22 mouse cellular contexts compared by ENCODE assay signal in the genomic region with DNA sequence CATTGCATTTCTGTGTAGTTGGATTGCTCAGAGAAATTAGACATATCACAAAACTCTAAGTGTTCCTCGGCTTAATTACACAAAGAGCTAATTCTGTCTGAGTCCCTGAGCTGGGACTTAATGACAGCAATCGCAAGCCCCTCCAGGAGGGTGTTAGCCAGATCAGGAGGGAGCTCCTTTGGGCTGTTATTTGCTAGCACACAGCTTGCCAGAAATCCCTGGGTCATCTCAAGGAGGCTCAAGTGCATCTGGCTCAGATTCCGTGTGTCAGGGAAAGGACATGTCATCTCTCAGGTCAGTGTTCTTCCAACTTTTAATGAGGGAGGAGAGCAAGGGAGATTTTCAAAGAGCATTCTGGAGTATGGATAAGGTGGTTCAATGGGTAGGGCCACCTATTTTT.
DNase-seq lines count a peak whose midpoint lies in the region; ATAC-seq lines count a peak whose summit lies in the region.
"Had no signal": no experiment of that assay in that cellular context is flagged by ENCODE, and none has a peak within 500 bp of the region (broad histone marks: within the 10 kb centered on the region; RNA-seq: fewer than 3 reads in every experiment).

No protein-coding gene starts in this region.

- no peaks in the 10 kb centered on the region for H3K36me3 ChIP-seq in heart, embryonic 11.5 days (ENCODE audit: control insufficient read depth, insufficient read depth, low read length)
- no peaks in the 10 kb centered on the region for H3K36me3 ChIP-seq in neural tube, embryonic 13.5 days
- H3K36me3 ChIP-seq in heart, embryonic 16.5 days (ENCODE audit: control insufficient read depth, insufficient read depth), result no peaks in the 10 kb centered on the region
- no peaks in the 10 kb centered on the region for H3K36me3 ChIP-seq in neural tube, embryonic 15.5 days
- H3K36me3 ChIP-seq: kidney, embryonic 15.5 days; stomach, embryonic 15.5 days had no signal

- H3K27me3 ChIP-seq in heart, embryonic 11.5 days (ENCODE audit: control insufficient read depth, insufficient read depth, low read length), result no peaks in the 10 kb centered on the region
- H3K27me3 ChIP-seq in neural tube, embryonic 13.5 days, result no peaks in the 10 kb centered on the region
- no peaks in the 10 kb centered on the region for H3K27me3 ChIP-seq in heart, embryonic 16.5 days (ENCODE audit: control insufficient read depth, insufficient read depth, low read length)
- H3K27me3 ChIP-seq in neural tube, embryonic 15.5 days (replicated peaks), result no peaks in the 10 kb centered on the region
- H3K27me3 ChIP-seq: kidney, embryonic 15.5 days; megakaryocyte, embryonic 14.5 days; stomach, embryonic 15.5 days had no signal

- no peak overlapping the region for H3K9ac ChIP-seq in heart, embryonic 11.5 days (ENCODE audit: low read depth, low read length)
- no peak overlapping the region for H3K9ac ChIP-seq in neural tube, embryonic 13.5 days
- H3K9ac ChIP-seq in heart, embryonic 16.5 days (ENCODE audit: low read length), result no peak overlapping the region
- no peak overlapping the region for H3K9ac ChIP-seq in neural tube, embryonic 15.5 days (replicated peaks)
- H3K9ac ChIP-seq: kidney, embryonic 15.5 days; stomach, embryonic 15.5 days had no signal

- no peaks in the 10 kb centered on the region for H3K9me3 ChIP-seq in heart, embryonic 11.5 days (replicated peaks; ENCODE audit: control insufficient read depth, low read length)
- H3K9me3 ChIP-seq in neural tube, embryonic 13.5 days, result no peaks in the 10 kb centered on the region
- H3K9me3 ChIP-seq in heart, embryonic 16.5 days (replicated peaks; ENCODE audit: control insufficient read depth, low read length), result no peaks in the 10 kb centered on the region
- no peaks in the 10 kb centered on the region for H3K9me3 ChIP-seq in neural tube, embryonic 15.5 days (replicated peaks)
- H3K9me3 ChIP-seq: kidney, embryonic 15.5 days; stomach, embryonic 15.5 days had no signal

- H3K4me2 ChIP-seq in heart, embryonic 11.5 days, result no peak overlapping the region
- no peak overlapping the region for H3K4me2 ChIP-seq in neural tube, embryonic 13.5 days
- no peak overlapping the region for H3K4me2 ChIP-seq in heart, embryonic 16.5 days (ENCODE audit: low read depth, low read length)
- H3K4me2 ChIP-seq in neural tube, embryonic 15.5 days, result peak overlapping the region; percentile 21; the same call in 1 of the 2 replicates
- H3K4me2 ChIP-seq: kidney, embryonic 15.5 days; liver, embryonic 11.5 days; stomach, embryonic 15.5 days had no signal

- no peak for ATAC-seq in heart, embryonic 11.5 days (replicated peaks; ENCODE audit: insufficient number of reproducible peaks, low FRiP score, low TSS enrichment)
- ATAC-seq in neural tube, embryonic 13.5 days (ENCODE audit: low read depth), result no peak
- peak; percentile 40; the same call in 1 of the 2 replicates for ATAC-seq in heart, embryonic 16.5 days (replicated peaks; ENCODE audit: extremely low read depth, insufficient read depth, low FRiP score)
- no peak for ATAC-seq in neural tube, embryonic 15.5 days (ENCODE audit: low FRiP score)
- ATAC-seq in erythroblast, adult 5-6 weeks (replicated peaks; ENCODE audit: low FRiP score, poor library complexity, severe bottlenecking), result no peak
- ATAC-seq in granulocyte monocyte progenitor cell, adult 5-6 weeks (replicated peaks; ENCODE audit: poor library complexity, severe bottlenecking), result no peak
- ATAC-seq: intestine, embryonic 16.5 days had no signal

- DNase-seq in heart, adult 8-10 months (ENCODE audit: low spot score), result peak; percentile 50
- DNase-seq in neural tube, embryonic 10.5 days (ENCODE audit: extremely low spot score, low spot score), result no peak
- DNase-seq: adrenal gland, adult 2 months; cerebellum, adult 8-10 months; gastrocnemius, adult 2 months; kidney, postnatal 4 days; layer of hippocampus, adult 9-11 months; lung, adult 18-20 months; right cerebral cortex, postnatal 25 days; thymus, adult 2 months had no signal

- no peak overlapping the region for H3K4me3 ChIP-seq in heart, embryonic 11.5 days (ENCODE audit: low read depth, low read length)
- H3K4me3 ChIP-seq in neural tube, embryonic 13.5 days, result no peak overlapping the region
- no peak overlapping the region for H3K4me3 ChIP-seq in heart, embryonic 16.5 days (ENCODE audit: low read length)
- no peak overlapping the region for H3K4me3 ChIP-seq in neural tube, embryonic 15.5 days (replicated peaks)
- H3K4me3 ChIP-seq: gastrocnemius, adult 2 months; kidney, embryonic 15.5 days; left cerebral cortex, adult 2 months; megakaryocyte, embryonic 14.5 days; stomach, embryonic 15.5 days had no signal

- WGBS in heart, embryonic 11.5 days (ENCODE audit: insufficient replicate concordance), result 56% methylated on average over 3 of the region's 3 CpGs
- 31% methylated on average over 3 of the region's 3 CpGs for WGBS in neural tube, embryonic 13.5 days
- WGBS in heart, embryonic 16.5 days, result 34% methylated on average over 3 of the region's 3 CpGs
- WGBS in neural tube, embryonic 15.5 days, result 23% methylated on average over 3 of the region's 3 CpGs

- H3K4me1 ChIP-seq in heart, embryonic 11.5 days (ENCODE audit: control insufficient read depth, insufficient read depth, low read length), result no peaks in the 10 kb centered on the region
- H3K4me1 ChIP-seq in neural tube, embryonic 13.5 days (replicated peaks), result peaks cover 44% of the 10 kb centered on the region
- H3K4me1 ChIP-seq in heart, embryonic 16.5 days (ENCODE audit: control insufficient read depth, insufficient read depth, low read length), result peaks cover 12% of the 10 kb centered on the region
- H3K4me1 ChIP-seq in neural tube, embryonic 15.5 days, result peaks cover 29% of the 10 kb centered on the region
- H3K4me1 ChIP-seq: kidney, embryonic 15.5 days; megakaryocyte, embryonic 14.5 days; stomach, embryonic 15.5 days had no signal

- H3K27ac ChIP-seq in heart, embryonic 11.5 days (ENCODE audit: low read depth, low read length), result no peak overlapping the region
- peak overlapping the region; percentile 62 for H3K27ac ChIP-seq in neural tube, embryonic 13.5 days (replicated peaks)
- peak overlapping the region; percentile 40; the same call in 1 of the 2 replicates for H3K27ac ChIP-seq in heart, embryonic 16.5 days (ENCODE audit: low read length)
- 0 out of 2 replicates have a peak overlapping the region, but pooled peaks have one; percentile 29 for H3K27ac ChIP-seq in neural tube, embryonic 15.5 days (replicated peaks)
- H3K27ac ChIP-seq: gastrocnemius, adult 2 months; kidney, embryonic 15.5 days; left cerebral cortex, adult 2 months; stomach, embryonic 15.5 days had no signal
